Mouse (Mus musculus) cerebellum, adult 11-12 months (tissue): ENCODE data around the gene Sgcd.

Experiments used
- DNase-seq: peaks from one replicate; pipeline ENCODE4 v3.0.0; 2022

The Sgcd gene

GRCm38 (mm10) chr11:47988697-47989533, at the start of gene Sgcd:
TSS of gene Sgcd (minus strand) at chr11:47988969.
- peak; percentile 8 for DNase-seq

- DNase-seq = no peak
Observed at GRCm38 (mm10) chr11:48038051-48038450, 49.3 kb upstream of the Sgcd start.

GRCm38 (mm10) chr11:48012836-48013235, 24.1 kb upstream of the Sgcd start:
- DNase-seq = no peak

- no peak for DNase-seq
Observed at GRCm38 (mm10) chr11:47988333-47988696, 454 bp downstream of the Sgcd start.

GRCm38 (mm10) chr11:47987893-47988267, 889 bp downstream of the Sgcd start:
- DNase-seq = no peak

GRCm38 (mm10) chr11:47987251-47987892, 1.4 kb downstream of the Sgcd start:
- DNase-seq = no peak

- no peak for DNase-seq
Observed at GRCm38 (mm10) chr11:47982152-47982551, 6.6 kb downstream of the Sgcd start.

GRCm38 (mm10) chr11:47981108-47981507, 7.7 kb downstream of the Sgcd start:
- no peak for DNase-seq

- no peak for DNase-seq
Observed at GRCm38 (mm10) chr11:47953291-47953690, 35.5 kb downstream of the Sgcd start.

- no peak for DNase-seq
Observed at GRCm38 (mm10) chr11:47952366-47952765, 36.4 kb downstream of the Sgcd start.

GRCm38 (mm10) chr11:47939795-47940194, 49.0 kb downstream of the Sgcd start:
- no peak for DNase-seq

- no peak for DNase-seq
Observed at GRCm38 (mm10) chr11:47917616-47918015, 71.2 kb downstream of the Sgcd start.

- no peak for DNase-seq
Observed at GRCm38 (mm10) chr11:47891617-47892172, 97.1 kb downstream of the Sgcd start.

GRCm38 (mm10) chr11:47890315-47890714, 98.5 kb downstream of the Sgcd start:
- DNase-seq = no peak

- peak; percentile 3 for DNase-seq
Observed at GRCm38 (mm10) chr11:47885310-47885709, 103.5 kb downstream of the Sgcd start.

- DNase-seq = no peak
Observed at GRCm38 (mm10) chr11:47883545-47883944, 105.2 kb downstream of the Sgcd start.

GRCm38 (mm10) chr11:47876633-47877170, 112.1 kb downstream of the Sgcd start:
- DNase-seq = no peak

- no peak for DNase-seq
Observed at GRCm38 (mm10) chr11:47845894-47846293, 142.9 kb downstream of the Sgcd start.

- no peak for DNase-seq
Observed at GRCm38 (mm10) chr11:47833283-47833682, 155.5 kb downstream of the Sgcd start.

- DNase-seq = no peak
Observed at GRCm38 (mm10) chr11:47810307-47810706, 178.5 kb downstream of the Sgcd start.

GRCm38 (mm10) chr11:47804101-47804715, 184.6 kb downstream of the Sgcd start:
- DNase-seq = no peak

GRCm38 (mm10) chr11:47777916-47778226, 210.9 kb downstream of the Sgcd start:
- DNase-seq = no peak

- DNase-seq = no peak
Observed at GRCm38 (mm10) chr11:47777226-47777915, 211.4 kb downstream of the Sgcd start.
